Mouse (Mus musculus) adipocyte (in vitro differentiated cells): ENCODE results near the gene Mfng.

Experiments used
- DNase-seq: peaks from one replicate; pipeline ENCODE4 v3.0.0-alpha.2; 2016; ENCODE audit warnings: low spot score

Gene Mfng

DNA sequence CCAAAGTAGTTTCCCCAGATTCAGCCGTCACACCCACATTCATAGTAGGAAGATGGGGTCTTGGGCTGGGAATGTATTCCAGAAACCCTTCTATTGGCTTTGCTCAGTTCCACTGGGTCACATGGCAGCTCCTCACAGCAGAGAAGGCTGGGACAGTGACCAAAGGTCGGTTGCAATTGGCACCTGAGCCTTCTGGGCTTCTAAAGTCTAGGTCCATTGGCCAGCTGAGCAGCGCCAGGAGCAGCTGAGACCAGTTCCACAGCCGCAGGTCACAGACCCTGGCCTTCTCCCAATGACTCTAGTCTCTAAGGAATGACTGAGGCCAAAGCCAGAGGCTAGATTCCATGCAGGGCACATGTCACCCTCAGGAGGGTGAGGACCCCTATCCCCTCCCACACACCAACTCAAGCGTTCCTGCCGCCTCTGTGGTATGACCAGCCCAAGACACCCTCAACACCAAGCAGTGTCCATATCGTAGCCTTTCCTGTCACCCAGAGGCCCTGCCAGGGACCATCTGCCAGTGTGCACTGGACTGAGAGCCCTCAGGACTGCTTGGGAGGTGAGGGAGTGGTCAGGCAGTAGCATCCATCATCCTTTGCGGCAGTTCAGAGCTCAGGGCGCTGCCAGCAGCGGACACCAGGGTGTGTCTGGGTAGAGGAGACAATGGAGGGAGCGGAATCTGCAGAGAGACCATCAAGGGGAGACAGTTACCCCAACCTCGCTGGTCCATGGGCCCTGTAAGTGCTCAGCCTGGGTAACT lies 17.1 kb downstream of the Mfng start:
- peak; percentile 71 for DNase-seq

DNA sequence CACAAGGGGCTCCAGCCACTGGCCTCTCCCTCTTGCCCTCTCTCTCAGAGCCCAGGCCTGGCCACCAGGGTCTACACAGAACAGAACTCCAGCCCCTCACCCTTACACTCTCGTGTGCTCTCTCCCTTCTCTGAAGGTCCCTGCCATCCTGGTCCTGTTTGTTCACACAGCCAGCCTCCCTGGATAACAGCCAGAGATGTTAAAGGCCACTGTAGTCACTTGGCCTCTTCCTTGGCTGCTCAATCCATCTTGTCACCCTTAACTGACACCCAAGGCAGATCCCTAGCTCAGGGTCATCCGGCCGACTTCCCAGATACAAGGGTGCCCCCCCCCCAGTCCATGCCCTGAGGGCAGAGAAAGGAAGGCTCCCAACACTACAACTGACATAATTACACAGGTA lies 18.0 kb downstream of the Mfng start:
- peak; percentile 83 for DNase-seq

DNA sequence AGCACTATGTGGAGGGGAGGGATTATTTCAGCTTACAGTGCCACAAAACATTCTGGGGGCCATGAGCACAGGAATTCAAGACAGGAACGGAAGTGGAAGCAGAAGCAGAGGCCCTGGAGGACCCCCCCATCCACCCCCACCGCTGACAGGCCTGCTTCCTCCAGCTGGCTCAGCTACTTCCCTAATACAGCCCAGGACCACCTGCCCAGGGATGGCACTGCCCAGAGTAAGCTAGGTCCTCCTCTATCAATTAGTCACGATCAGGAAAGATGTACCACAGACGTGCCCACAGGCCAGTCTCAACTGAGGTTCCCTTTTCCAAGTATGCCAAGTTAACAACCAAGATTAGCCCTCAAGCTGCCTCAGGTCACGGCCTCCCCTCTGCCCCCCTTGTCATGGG lies 19.1 kb downstream of the Mfng start:
- DNase-seq, result no peak

DNA sequence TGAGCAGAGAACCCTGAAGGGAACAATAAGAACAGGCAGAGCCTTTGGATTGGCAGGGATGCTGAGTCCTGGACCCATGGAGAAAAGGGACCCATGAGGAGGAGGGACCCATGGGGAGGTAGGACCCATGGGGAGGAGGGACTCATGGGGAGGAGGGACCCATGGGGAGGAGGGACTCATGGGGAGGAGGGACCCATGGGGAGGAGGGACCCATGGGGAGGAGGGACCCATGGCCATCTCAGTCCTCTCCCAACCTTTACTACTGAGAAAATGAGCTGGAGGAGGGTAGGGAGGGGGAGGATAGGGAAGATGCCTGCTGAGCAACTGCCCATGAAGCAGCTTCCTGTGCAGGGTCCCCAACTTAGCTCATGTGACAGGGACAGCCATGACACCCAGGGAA lies 20.3 kb downstream of the Mfng start:
- no peak for DNase-seq

DNA sequence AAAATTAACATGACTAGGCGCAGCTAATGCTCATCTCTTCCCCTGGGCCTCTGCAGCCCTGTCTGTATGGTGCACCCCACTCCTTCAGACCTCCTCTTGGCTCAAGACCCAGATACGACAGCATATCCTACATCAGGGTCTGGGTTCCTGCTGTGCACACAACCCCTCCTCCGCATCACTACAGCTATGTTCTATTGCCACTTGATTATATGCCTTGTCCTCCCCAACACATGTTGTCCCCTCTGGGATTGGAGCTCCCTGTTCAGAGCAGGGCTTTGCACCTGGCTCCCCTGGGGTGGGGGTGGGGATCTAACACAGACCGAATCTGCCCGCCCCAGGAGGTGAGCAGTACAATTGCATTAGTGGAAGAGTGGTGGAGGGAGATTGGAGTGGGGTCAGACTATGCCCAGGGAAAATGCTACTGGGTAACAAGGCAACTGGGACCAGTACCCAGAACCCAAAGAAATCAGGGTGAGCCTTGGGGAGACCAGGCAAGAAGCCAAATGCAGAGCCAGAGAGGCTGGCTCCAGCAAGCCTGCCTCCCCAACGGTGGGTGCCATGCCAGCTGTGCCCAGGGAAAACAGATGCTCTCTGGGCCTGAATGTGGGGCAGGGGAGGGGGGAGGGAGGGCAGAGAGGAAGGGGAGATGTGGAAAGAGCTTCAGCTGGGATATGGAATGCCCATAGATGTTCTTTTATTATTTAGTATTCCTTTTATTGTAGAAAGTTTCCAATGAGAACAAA lies 22.5 kb downstream of the Mfng start:
- DNase-seq, result no peak

DNA sequence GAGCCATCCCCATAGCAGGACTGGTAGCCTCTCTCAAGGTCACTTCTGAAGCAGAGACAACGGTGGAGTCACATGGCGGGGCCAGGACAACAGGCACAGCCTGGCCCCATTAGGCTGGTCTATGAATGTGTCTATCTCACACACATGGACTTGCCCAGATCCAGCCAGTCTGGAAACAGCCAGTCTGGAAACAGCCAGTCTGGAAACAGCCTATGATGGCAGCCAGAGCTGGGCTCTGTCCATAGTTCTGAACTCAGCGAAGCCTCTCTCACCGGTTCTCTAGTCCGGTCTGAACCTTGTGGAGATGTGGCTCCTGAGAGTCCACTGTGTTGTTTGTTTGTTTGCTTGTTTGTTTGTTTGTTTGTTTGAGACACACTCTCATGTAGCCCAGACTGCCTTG lies 23.4 kb downstream of the Mfng start:
- peak; percentile 76 for DNase-seq

DNA sequence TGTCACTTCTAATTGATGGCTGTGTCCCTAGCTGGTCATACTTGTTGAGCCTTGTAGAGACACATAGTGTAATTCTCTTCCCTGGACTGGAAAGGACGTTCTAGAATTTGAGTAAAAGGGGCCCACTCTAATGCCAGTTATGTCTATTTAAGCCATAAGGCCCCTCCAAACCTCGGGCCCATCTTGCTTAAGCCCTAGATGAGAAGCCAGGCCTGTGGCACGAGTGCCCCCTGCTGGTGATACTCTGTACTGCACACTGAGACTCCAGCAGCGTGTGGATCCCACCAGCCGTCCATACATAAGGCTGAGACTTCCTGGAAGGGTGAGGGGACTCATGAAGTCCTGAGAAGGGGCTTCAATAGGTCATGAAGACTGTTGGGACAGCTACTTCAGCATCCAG lies 29.1 kb downstream of the Mfng start:
- DNase-seq, result peak; percentile 43

DNA sequence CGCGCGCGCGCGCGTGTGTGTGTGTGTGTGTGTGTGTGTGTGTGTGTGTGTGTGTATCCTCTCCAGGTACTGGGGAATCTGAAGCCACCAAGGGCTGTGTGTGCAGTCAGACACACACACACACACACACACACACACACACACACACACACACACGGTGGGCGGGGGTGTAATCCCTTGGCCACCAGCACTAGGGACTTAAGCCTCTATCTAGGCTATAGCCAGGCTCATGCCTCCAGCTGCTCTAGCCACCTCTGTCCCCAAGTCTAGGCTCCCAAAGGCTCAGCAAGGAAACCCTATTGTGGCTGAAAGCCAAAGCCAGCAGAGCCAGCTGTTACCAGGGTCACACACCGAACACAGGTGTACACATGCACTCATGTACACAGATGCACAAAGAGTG lies 30.4 kb downstream of the Mfng start:
- no peak for DNase-seq

DNA sequence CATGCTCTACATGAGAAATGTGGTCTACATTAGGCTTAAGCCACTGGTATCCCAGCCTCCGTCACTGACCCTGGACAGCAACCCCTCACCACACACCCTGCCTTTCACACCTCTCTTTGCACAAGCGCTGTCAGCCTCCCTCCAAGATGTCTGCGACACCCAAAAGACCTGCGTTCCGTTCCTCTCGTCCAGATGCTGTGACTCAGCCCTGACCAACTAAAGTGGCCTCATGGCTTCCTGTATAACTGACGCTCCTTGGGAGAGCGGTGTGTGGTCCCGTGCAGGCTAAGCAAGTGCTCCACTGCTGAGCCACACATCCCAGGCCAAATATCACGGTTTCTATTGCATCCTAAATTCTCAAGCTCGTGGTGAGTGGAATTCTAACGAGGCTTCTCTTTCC lies 32.6 kb downstream of the Mfng start:
- DNase-seq, result no peak

DNA sequence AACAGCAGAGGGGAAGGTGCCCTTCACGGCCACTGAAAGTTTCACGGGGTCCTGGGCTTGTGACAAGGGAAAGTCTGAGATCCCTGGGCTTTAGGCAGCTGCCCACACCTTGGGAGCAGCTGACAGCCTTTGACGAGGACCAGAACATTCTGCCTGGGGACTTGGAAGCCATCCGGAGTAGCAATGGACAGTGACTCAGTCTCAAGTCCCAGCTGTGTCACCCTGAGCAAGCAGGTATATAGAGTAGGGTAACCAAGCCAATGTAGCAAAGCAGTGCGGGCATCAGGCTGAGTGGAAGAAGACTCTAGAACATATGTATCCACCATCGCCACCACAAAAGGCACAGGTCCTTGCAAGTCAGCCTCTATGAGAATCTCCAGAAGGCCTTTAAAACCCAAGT lies 36.1 kb downstream of the Mfng start:
- DNase-seq, result no peak

DNA sequence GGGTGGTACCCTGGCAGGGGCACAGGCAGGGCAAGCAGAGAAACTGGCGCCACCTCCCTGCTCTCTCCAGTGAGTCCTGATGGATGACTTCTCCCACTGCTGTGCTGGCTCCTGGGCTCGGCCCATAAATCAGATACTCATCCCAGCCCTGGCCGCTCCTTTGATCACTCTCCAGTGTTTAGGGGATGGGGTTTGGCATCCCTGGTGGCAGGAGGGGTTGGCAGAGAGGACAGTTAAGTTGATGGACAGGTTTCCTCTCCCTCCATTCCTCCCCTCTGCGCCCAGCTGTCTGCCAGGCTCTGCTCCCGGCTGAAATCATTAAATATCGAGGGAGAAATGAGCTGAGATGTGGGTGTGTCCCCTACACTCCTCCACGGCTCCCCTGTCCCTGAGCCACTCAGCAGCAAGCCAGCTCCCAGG lies 36.6 kb downstream of the Mfng start:
- DNase-seq, result no peak

DNA sequence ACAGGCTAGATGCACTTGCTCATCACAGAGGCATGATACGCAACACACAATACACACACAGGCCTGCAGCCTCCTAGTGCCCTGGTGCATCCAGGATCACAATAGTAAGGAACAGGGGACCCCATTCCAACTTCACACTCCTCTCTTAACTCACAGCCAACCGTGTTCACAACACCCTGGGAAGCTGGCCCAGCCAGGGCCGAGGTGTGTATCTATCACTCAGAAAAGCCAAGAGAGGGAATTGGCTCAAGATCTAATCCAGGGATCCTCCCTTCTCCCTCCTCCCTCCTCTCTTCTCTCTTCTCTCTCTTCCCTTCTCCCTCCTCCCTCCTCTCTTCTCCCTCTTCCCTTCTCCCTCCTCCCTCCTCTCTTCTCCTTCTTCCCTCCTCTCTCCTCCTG lies 37.1 kb downstream of the Mfng start:
- no peak for DNase-seq

DNA sequence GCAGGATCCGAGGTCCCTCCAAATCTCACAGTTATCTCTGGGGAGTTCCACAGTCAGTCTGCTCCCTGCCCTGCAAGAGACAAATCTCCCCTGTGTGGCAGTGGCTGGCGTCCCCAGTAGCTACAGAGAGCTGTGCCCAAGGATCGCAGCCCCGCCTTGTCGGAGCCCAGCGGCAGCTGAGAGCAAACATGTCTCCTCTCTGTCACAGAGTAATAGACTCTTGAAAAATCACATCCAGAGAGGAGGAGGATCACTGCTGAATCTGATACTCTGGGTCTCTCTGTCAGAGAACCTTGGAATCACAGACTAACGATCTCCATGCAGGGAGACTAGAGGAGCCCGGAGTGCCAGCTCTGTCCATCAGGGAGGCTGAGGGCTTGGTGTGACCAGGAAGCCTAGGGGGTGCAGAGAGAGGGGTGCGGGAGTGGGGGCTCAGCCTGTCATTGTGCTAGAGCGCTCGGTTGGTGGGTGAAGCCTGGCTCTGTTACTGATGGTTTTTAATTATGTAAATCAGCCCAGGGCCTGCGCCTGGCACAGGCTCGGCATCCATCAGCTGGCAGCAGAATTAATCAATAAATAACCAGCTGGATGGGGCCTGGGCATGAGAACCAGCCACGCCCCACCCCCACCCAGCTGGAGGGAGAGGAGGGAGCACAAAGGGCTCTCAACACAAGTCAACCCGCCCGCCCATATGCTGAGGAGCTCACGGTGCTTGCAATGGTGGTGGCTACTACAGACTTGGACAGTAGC lies 37.7 kb downstream of the Mfng start:
- DNase-seq, result no peak

DNA sequence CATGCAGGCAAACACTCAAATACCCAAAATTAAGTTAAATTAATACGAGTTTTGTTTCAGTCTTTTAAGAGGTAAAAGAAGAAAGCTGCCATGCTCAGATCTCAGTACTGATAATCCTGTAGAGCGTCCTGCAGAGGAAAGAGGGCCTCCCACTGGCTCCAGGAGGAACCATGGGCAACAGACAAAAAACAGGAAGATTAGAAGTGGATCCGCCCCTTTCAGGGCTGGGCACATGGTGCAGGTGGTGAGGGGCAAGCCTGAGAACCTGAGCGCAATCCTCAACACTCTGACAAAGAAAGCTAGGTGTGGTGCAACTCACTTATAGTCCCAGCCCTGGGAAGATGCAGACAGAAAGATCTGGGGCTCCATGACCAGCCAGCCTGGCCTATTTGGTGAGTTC lies 41.4 kb downstream of the Mfng start:
- DNase-seq, result no peak

DNA sequence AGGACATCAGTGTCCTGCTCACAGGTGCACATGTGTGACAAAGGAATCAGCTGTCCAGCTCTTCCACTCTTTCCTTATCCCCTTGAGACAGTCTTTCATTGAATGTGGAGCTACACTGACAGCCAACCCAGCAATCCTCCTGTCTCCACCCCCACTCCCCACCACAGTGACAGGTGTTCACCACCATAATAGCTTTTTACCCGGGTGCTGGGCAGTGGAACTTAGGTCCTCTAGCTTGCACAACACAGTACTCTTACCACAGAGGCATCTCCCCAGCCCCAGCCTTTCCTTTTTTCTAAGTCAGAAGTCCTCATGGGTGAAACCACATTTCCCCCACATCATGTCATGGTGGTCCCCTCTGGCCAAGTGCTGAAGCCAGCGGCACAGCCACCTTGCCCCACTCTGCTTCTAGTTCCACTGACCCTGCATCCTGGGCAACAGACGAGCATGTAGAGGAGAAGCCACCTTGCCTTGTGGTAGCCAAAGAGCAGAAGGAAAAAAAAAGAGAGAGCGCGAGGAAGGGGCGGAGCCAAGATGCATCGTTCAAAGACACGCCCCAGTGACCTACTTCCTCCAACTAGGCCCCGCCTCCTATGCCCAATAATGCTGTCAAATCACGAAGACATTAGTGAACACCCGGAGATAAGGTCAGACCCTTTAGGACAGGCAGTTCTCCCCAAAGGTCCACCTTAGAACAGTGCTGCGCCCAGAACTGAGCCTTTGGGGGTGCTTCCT lies 42.8 kb downstream of the Mfng start:
- no peak for DNase-seq

DNA sequence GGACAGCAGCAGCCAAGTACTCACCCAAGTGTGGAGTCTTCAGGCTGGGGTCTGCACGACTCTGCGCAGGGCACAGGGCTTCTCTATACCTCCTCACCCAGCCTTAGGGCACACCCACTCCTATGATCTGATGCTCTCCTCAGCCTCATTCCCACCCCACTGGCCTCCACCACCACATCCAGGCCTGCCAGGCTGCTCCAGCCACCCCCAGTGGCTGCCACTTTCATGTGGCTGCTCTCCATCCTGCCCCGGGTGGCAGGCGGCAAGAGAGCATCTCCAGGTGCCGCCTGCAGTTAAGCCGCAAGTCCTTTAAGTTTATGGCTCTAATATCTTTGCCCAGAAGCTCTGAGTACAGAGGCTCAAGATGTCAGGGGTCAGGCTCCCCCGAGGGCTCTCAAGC lies 46.6 kb downstream of the Mfng start:
- DNase-seq, result no peak

DNA sequence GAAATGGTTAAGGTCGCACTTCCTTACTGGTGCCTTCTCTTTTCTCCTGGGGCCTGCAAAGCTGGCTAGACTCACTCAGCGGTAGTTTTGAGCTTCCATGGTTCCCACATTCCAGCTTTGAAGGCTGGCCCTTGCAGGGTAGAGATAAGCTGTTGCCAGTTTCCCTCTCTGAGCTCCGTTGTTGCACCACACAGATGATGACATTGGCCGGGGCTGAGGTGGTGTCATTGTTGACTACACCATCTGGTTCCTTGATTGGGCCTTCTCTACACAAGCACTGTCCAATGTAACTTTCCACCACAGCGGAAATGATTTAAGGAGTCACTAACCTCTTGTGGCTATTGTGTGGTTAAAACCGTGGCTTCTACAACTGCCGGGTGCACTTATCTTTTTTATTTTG lies 52.7 kb downstream of the Mfng start:
- DNase-seq, result no peak

DNA sequence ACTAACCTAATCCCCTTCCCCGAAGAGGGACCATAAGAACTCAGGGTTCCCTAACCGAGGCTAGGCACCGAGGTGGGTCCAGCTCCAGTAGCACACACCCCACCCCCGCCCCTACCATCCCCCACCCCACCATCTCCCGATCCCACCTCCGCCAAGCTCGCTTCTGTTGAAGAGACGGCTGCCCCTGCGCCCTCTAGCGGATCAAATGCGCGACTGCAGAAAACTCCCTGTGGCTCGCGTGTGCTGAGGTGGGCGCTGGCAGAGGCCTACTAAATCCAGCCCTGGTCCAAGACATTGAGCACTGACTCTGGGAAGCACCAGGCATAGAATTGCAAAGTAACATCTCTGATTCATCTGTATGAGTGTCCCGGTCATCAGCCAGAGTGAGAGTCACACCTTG lies 53.2 kb downstream of the Mfng start:
- no peak for DNase-seq

DNA sequence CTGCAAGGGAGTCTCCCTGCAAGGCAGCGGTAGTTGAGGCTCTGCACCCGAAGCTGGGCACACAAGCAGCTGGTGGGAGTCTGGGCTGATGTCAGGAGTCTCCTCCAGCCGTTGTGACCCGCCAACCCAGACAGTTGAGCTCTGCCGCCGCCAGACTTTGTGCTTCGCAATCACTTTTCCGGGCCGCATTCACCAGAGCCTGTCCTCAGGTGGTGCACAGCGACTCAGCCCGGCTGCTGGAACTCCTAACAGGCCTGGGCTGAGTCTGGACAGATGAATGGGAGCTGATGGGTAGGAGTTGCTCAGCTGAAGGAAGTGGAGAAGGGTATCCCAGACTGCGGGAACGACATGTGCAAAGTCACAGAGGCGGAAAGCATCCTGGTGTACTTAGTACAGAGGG lies 53.9 kb downstream of the Mfng start:
- DNase-seq, result no peak

DNA sequence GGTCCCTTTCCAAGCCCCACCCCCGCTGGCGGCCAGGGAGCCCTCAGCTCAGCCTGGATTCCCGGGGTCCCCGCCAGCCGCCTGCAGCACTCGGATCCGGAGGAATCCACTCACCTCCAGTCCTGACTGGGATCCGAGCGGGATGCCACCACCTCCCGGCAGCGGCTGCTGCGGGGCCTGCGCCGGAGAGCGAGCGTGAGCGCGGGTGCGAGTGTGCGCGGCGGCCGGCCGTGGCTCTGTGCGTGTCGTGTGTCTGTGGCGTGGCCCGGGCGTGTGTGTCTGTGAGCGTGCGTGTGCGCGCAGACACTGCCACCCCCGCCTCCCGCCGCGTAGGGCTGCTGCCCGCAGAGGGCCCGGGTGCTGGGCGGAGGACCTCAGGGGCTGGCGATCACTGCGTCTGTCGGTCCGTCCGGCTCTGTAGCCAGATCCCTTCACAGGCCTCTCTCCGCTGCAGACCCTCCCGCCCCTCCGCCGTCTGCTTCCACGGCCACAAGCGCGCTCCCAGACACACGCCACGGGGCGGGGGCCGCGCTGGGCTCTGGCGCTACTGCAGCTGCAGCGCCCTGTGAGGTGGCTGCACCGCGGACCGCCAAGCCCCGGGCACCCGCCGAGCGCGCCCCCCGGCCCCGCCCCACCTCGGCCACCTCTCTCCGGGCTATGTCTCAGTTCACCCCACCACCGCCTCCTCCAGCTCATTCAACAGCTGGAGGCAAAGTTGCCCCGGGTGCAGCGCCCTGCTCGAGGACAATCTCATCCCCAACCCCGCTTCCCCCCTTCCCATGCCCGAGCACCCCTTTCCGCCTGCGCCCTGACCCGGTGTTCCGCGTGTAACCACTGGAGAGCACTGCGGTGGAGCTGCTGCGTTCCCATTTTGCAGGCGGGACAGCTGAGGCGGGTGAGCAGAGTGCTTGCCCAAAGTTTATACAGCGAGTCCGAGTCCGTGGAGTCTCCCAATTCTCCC lies 54.7 kb downstream of the Mfng start, which contains the start of gene Elfn2:
TSS of gene Elfn2 (minus strand) at position 482 of the 961 bp plus-strand sequence.
- DNase-seq, result no peak

DNA sequence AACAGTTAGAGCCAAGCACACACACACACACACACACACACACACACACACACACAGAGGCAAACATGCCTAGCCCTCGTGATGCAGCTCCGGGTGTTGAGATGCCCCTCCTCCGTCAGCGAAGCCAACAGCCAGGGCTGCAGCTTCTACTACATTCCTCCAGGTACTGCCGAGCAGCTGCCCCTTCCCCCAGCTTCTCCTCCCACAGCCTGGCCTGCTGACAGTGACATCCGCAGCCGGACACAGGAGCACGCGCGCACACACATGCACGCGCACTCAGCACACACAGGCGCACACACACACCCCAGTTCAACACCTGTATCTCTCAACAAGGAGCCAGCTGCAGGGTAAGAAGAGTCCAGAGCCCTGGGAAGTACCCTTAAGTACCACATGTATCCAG lies 56.3 kb downstream of the Mfng start:
- DNase-seq, result no peak
